Mouse (Mus musculus) embryonic facial prominence, embryonic 14.5 days (tissue): Measurements from ENCODE around the gene Lsamp. TPM values are rescaled to one million over a fixed set of nuclear protein-coding genes. Genes with fewer than 3 reads are reported as not detected.

Source experiments
- ATAC-seq: fragments of 200-750 bp; cut with Nextera tagmentation; 2 replicates; pipeline ENCODE4 v1.8.0; 2017; ENCODE audit warnings: low read depth, moderate number of reproducible peaks, moderate TSS enrichment
- DNase-seq: peaks from one replicate; pipeline ENCODE4 v3.0.0-alpha.2; 2015; ENCODE audit warnings: low spot score
- H3K27ac ChIP-seq: fragments of 300-500 bp; sonication (generic); replicated peaks from 2 replicates; pipeline ENCODE4 v1.5.1; 2014; ENCODE audit warnings: low read depth, mild to moderate bottlenecking, low read length, moderate library complexity
- H3K27me3 ChIP-seq: fragments of 300-500 bp; sonication (generic); replicated peaks from 2 replicates; pipeline ENCODE4 v1.6.1; 2014; ENCODE audit warnings: low read length; ENCODE audit not compliant: control insufficient read depth, insufficient read depth
- H3K36me3 ChIP-seq: fragments of 300-500 bp; sonication (generic); 2 replicates; pipeline ENCODE4 v1.6.1; 2014; ENCODE audit warnings: low read length, mixed read lengths; ENCODE audit not compliant: control insufficient read depth, insufficient read depth
- H3K4me1 ChIP-seq: fragments of 300-500 bp; sonication (generic); 2 replicates; pipeline ENCODE4 v1.6.1; 2014; ENCODE audit warnings: antibody characterized with exemption, low read length; ENCODE audit not compliant: control insufficient read depth, insufficient read depth
- H3K4me2 ChIP-seq: fragments of 300-500 bp; sonication (generic); 2 replicates; pipeline ENCODE4 v1.6.1; 2014; ENCODE audit warnings: low read depth, mild to moderate bottlenecking, low read length, moderate library complexity, mixed read lengths
- H3K4me3 ChIP-seq: fragments of 300-500 bp; sonication (generic); 2 replicates; pipeline ENCODE4 v1.5.1; 2014; ENCODE audit warnings: low read depth, mild to moderate bottlenecking, low read length
- H3K9ac ChIP-seq: fragments of 300-500 bp; sonication (generic); 2 replicates; pipeline ENCODE4 v1.6.1; 2014; ENCODE audit warnings: low read depth, mild to moderate bottlenecking, low read length, moderate library complexity, mixed read lengths
- H3K9me3 ChIP-seq: fragments of 300-500 bp; sonication (generic); 2 replicates; pipeline ENCODE4 v1.6.1; 2016; ENCODE audit warnings: low read length; ENCODE audit not compliant: control insufficient read depth
- WGBS: fragments of 180-500 bp; shearing (Covaris S2); extraction: QIAGEN DNeasy Blood & Tissue Kit; methylation state at CpG from one replicate; pipeline ENCODE4 v1.1.7; 2014; 5-methylcytosine and 5-hydroxymethylcytosine counted together
- polyA plus RNA-seq: library from polyadenylated mRNA; unstranded; fragments of >200 nt; fragmentation: Nextera tagmentation; extraction: Ambion mirVana; gene quantifications from 2 replicates; pipeline ENCODE4 v1.2.1, GENCODE M21; 2014

Lsamp gene
- polyA plus RNA-seq, 1 experiment from 2014 or later: 8.9 TPM

GRCm38 (mm10) chr16:41384288-41384687 lies 1400.1 kb downstream of the Lsamp start:
- no peak overlapping the region for H3K27ac ChIP-seq
- no peak for DNase-seq
- ATAC-seq: no peak
- no peaks in the 10 kb centered on the region for H3K9me3 ChIP-seq
- H3K4me3 ChIP-seq: no peak overlapping the region
- no peaks in the 10 kb centered on the region for H3K36me3 ChIP-seq
- H3K27me3 ChIP-seq: no peaks in the 10 kb centered on the region
- no peak overlapping the region for H3K9ac ChIP-seq
- 84% methylated on average over 1 of the region's 1 CpGs for WGBS
- no peaks in the 10 kb centered on the region for H3K4me1 ChIP-seq
- no peak overlapping the region for H3K4me2 ChIP-seq

- Histone ChIP-seq H3K27me3 (no peaks in the 10 kb centered on the region), H3K4me1 (no peaks in the 10 kb centered on the region), H3K36me3 (no peaks in the 10 kb centered on the region), H3K27ac (no peak overlapping the region), H3K4me3 (no peak overlapping the region), H3K9ac (no peak overlapping the region), H3K9me3 (no peaks in the 10 kb centered on the region), H3K4me2 (no peak overlapping the region)
- ATAC-seq (no peak), DNase-seq (no peak)
- WGBS: 49% methylated on average over 7 of the region's 7 CpGs
These were observed 1424.7 kb downstream of the Lsamp start for GRCm38 (mm10) chr16:41408850-41409249.

- ATAC-seq (no peak), DNase-seq (no peak)
- Histone ChIP-seq H3K4me1 (no peaks in the 10 kb centered on the region), H3K27me3 (no peaks in the 10 kb centered on the region), H3K9ac (no peak overlapping the region), H3K4me2 (no peak overlapping the region), H3K4me3 (no peak overlapping the region), H3K9me3 (no peaks in the 10 kb centered on the region), H3K27ac (no peak overlapping the region), H3K36me3 (no peaks in the 10 kb centered on the region)
- 83% methylated on average over 3 of the region's 3 CpGs for WGBS
These were observed 1426.5 kb downstream of the Lsamp start for GRCm38 (mm10) chr16:41410671-41411070.

GRCm38 (mm10) chr16:41417363-41417762 lies 1433.2 kb downstream of the Lsamp start:
- Histone ChIP-seq H3K9ac (no peak overlapping the region), H3K27me3 (no peaks in the 10 kb centered on the region), H3K4me1 (no peaks in the 10 kb centered on the region), H3K36me3 (no peaks in the 10 kb centered on the region), H3K9me3 (no peaks in the 10 kb centered on the region), H3K4me2 (no peak overlapping the region), H3K27ac (no peak overlapping the region), H3K4me3 (no peak overlapping the region)
- no peak for DNase-seq
- 72% methylated on average over 5 of the region's 5 CpGs for WGBS
- no peak for ATAC-seq

- Histone ChIP-seq H3K4me3 (no peak overlapping the region), H3K4me1 (no peaks in the 10 kb centered on the region), H3K9me3 (no peaks in the 10 kb centered on the region), H3K36me3 (no peaks in the 10 kb centered on the region), H3K4me2 (no peak overlapping the region), H3K27me3 (no peaks in the 10 kb centered on the region), H3K9ac (no peak overlapping the region), H3K27ac (no peak overlapping the region)
- ATAC-seq (no peak), DNase-seq (no peak)
- WGBS: 67% methylated on average over 2 of the region's 2 CpGs
These were observed 1483.2 kb downstream of the Lsamp start for GRCm38 (mm10) chr16:41467391-41467790.

GRCm38 (mm10) chr16:41478694-41479093 lies 1494.5 kb downstream of the Lsamp start:
- no peak for DNase-seq
- Histone ChIP-seq H3K9me3 (no peaks in the 10 kb centered on the region), H3K27ac (no peak overlapping the region), H3K9ac (no peak overlapping the region), H3K36me3 (no peaks in the 10 kb centered on the region), H3K27me3 (no peaks in the 10 kb centered on the region), H3K4me2 (no peak overlapping the region), H3K4me3 (no peak overlapping the region), H3K4me1 (no peaks in the 10 kb centered on the region)
- WGBS: 72% methylated on average over 5 of the region's 5 CpGs
- no peak for ATAC-seq

GRCm38 (mm10) chr16:41481832-41482231 lies 1497.7 kb downstream of the Lsamp start:
- Histone ChIP-seq H3K9me3 (no peaks in the 10 kb centered on the region), H3K4me2 (no peak overlapping the region), H3K4me3 (no peak overlapping the region), H3K36me3 (no peaks in the 10 kb centered on the region), H3K27me3 (no peaks in the 10 kb centered on the region), H3K27ac (no peak overlapping the region), H3K9ac (no peak overlapping the region), H3K4me1 (no peaks in the 10 kb centered on the region)
- no peak for ATAC-seq
- DNase-seq: no peak
- 85% methylated on average over 1 of the region's 1 CpGs for WGBS

- Histone ChIP-seq H3K9ac (no peak overlapping the region), H3K27me3 (no peaks in the 10 kb centered on the region), H3K27ac (no peak overlapping the region), H3K4me3 (no peak overlapping the region), H3K4me2 (no peak overlapping the region), H3K4me1 (no peaks in the 10 kb centered on the region), H3K36me3 (no peaks in the 10 kb centered on the region), H3K9me3 (no peaks in the 10 kb centered on the region)
- DNase-seq (peak; percentile 51), ATAC-seq (peak; percentile 76)
- 56% methylated on average over 6 of the region's 6 CpGs for WGBS
These were observed 1526.9 kb downstream of the Lsamp start for GRCm38 (mm10) chr16:41510915-41511552.

GRCm38 (mm10) chr16:41521566-41521965 lies 1537.4 kb downstream of the Lsamp start:
- Histone ChIP-seq H3K27ac (no peak overlapping the region), H3K9me3 (no peaks in the 10 kb centered on the region), H3K4me1 (no peaks in the 10 kb centered on the region), H3K36me3 (no peaks in the 10 kb centered on the region), H3K9ac (no peak overlapping the region), H3K4me2 (no peak overlapping the region), H3K27me3 (no peaks in the 10 kb centered on the region), H3K4me3 (no peak overlapping the region)
- WGBS: 51% methylated on average over 4 of the region's 4 CpGs
- DNase-seq (no peak), ATAC-seq (no peak)
